Comparison of ENCODE assay signal across 13 mouse cellular contexts in the genomic region with DNA sequence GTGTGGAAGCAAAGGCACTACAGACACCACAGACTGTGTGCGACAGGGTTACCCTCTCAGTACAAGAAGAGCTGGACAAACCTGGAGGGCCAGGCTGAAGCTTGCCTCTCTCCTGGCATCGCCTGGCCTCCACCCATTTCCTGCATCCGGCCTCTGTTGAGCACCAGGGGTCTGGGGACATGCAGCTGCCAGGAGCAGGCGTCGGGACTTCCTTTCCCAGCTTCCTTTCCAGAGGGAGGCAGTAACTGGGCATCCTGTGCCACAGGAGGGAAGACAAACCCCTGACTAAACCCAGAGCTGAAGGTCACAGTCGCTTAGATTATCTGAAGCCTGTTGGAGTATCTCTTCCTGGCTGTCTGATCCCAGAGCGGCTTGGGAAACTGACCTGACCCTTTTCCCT. TPM values are rescaled to one million over a fixed set of nuclear protein-coding genes. Genes with fewer than 3 reads are reported as not detected.
A peak's percentile ranks its signal among the peaks of the same experiment; 100 is the strongest.
DNase-seq lines count a peak whose midpoint lies in the region; ATAC-seq lines count a peak whose summit lies in the region.
"Had no signal": no experiment of that assay in that cellular context is flagged by ENCODE, and none has a peak within 500 bp of the region (broad histone marks: within the 10 kb centered on the region; RNA-seq: fewer than 3 reads in every experiment).

No protein-coding gene starts in this region.

- no peak overlapping the region for H3K9ac ChIP-seq in forebrain, embryonic 11.5 days (ENCODE audit: low read length)
- H3K9ac ChIP-seq: hindbrain, embryonic 15.5 days; limb, embryonic 13.5 days; neural tube, embryonic 12.5 days had no signal

- no peak overlapping the region for H3K4me2 ChIP-seq in forebrain, embryonic 11.5 days (ENCODE audit: low read depth, low read length, severe bottlenecking)
- H3K4me2 ChIP-seq: hindbrain, embryonic 15.5 days; limb, embryonic 13.5 days; neural tube, embryonic 12.5 days had no signal

- H3K36me3 ChIP-seq in megakaryocyte, embryonic 14.5 days (replicated peaks; ENCODE audit: low read length): no peaks in the 10 kb centered on the region
- H3K36me3 ChIP-seq in forebrain, embryonic 11.5 days (ENCODE audit: control insufficient read depth, insufficient read depth, low read length): no peaks in the 10 kb centered on the region
- H3K36me3 ChIP-seq: hindbrain, embryonic 15.5 days; limb, embryonic 13.5 days; neural tube, embryonic 12.5 days had no signal

- H3K27ac ChIP-seq in forebrain, embryonic 11.5 days (ENCODE audit: low read depth, low read length): no peak overlapping the region
- H3K27ac ChIP-seq: hindbrain, embryonic 15.5 days; neural tube, embryonic 12.5 days; stomach, postnatal 0 days had no signal

- no peaks in the 10 kb centered on the region for H3K9me3 ChIP-seq in megakaryocyte, embryonic 14.5 days
- no peaks in the 10 kb centered on the region for H3K9me3 ChIP-seq in forebrain, embryonic 11.5 days (ENCODE audit: control insufficient read depth, low read length)
- H3K9me3 ChIP-seq: hindbrain, embryonic 15.5 days; limb, embryonic 13.5 days; neural tube, embryonic 12.5 days had no signal

- peaks cover 30% of the 10 kb centered on the region for H3K4me1 ChIP-seq in megakaryocyte, embryonic 14.5 days
- H3K4me1 ChIP-seq in forebrain, embryonic 11.5 days (replicated peaks; ENCODE audit: control insufficient read depth, insufficient read depth, low read length): no peaks in the 10 kb centered on the region
- H3K4me1 ChIP-seq: limb, embryonic 13.5 days; neural tube, embryonic 12.5 days had no signal

- H3K4me3 ChIP-seq in megakaryocyte, embryonic 14.5 days (replicated peaks): peak overlapping the region; percentile 7
- H3K4me3 ChIP-seq in forebrain, embryonic 11.5 days (ENCODE audit: low read depth, low read length): no peak overlapping the region
- H3K4me3 ChIP-seq: hindbrain, embryonic 15.5 days; limb, embryonic 13.5 days; neural tube, embryonic 12.5 days had no signal

- 77% methylated on average over 7 of the region's 7 CpGs for WGBS in forebrain, embryonic 11.5 days

- peaks cover 6% of the 10 kb centered on the region for H3K27me3 ChIP-seq in megakaryocyte, embryonic 14.5 days (replicated peaks)
- no peaks in the 10 kb centered on the region for H3K27me3 ChIP-seq in forebrain, embryonic 11.5 days (ENCODE audit: control insufficient read depth, insufficient read depth, low read length)
- H3K27me3 ChIP-seq: hindbrain, embryonic 15.5 days; limb, embryonic 13.5 days; neural tube, embryonic 12.5 days had no signal

- DNase-seq in heart, postnatal 4 days: peak; percentile 41
- DNase-seq in kidney, postnatal 14 days: peak; percentile 64
- DNase-seq in lung, postnatal 36 days: peak; percentile 84
- no peak for DNase-seq in right cerebral cortex, postnatal 36 days (ENCODE audit: low spot score in 2 of 2)
- DNase-seq in forebrain, embryonic 11.5 days (ENCODE audit: low spot score): no peak
- DNase-seq: right cerebral cortex, postnatal 14 days had no signal

- no peak for ATAC-seq in megakaryocyte, adult 5-6 weeks (ENCODE audit: poor library complexity, severe bottlenecking)
- no peak for ATAC-seq in forebrain, embryonic 11.5 days (replicated peaks; ENCODE audit: low FRiP score)

RNA-seq across cellular contexts. Expression of gene Olfml2a, which starts 15.8 kb away (rescaled TPM):
- not detected in 2 replicates for polyA plus RNA-seq in megakaryocyte, embryonic 14.5 days (2012; ENCODE audit: insufficient read depth, low replicate concordance)
- total RNA-seq in megakaryocyte, adult 5-6 weeks (2015): 0.02 and 0.11 TPM in 2 replicates
- total RNA-seq in megakaryocyte, adult 5-6 weeks (2017): not detected in 2 replicates
- 10 to 100 TPM; 18.3 to 18.5 TPM for total RNA-seq in heart, postnatal 4 days (2021)
- 2.6 TPM in 2 replicates for polyA plus RNA-seq in forebrain, embryonic 11.5 days (2014; fragmentation: Nextera tagmentation; extraction: Ambion mirVana)
- total RNA-seq: megakaryocyte-erythroid progenitor cell, adult 5-6 weeks had no signal

RNA-seq across cellular contexts. Expression of gene Nr6a1, which starts 20.1 kb away (rescaled TPM):
- 0.25 TPM in 1 of 2 replicates, not detected in the other for polyA plus RNA-seq in megakaryocyte, embryonic 14.5 days (2012; ENCODE audit: insufficient read depth, low replicate concordance)
- 0.34 and 0.51 TPM in 2 replicates for total RNA-seq in megakaryocyte, adult 5-6 weeks (2015)
- total RNA-seq in megakaryocyte, adult 5-6 weeks (2017): 0.92 and 3.7 TPM in 2 replicates
- total RNA-seq in heart, postnatal 4 days (2021): 1 to 10 TPM; 2.1 to 2.6 TPM
- 2.9 and 3.1 TPM in 2 replicates for polyA plus RNA-seq in forebrain, embryonic 11.5 days (2014; fragmentation: Nextera tagmentation; extraction: Ambion mirVana)

RNA-seq across cellular contexts. Expression of gene Wdr38, which starts 49.7 kb away (rescaled TPM):
- polyA plus RNA-seq in megakaryocyte, embryonic 14.5 days (2012; ENCODE audit: insufficient read depth, low replicate concordance): 0.44 TPM in 1 of 2 replicates, not detected in the other
- 0.29 and 0.34 TPM in 2 replicates for total RNA-seq in megakaryocyte, adult 5-6 weeks (2015)
- 0.16 and 0.84 TPM in 2 replicates for total RNA-seq in megakaryocyte, adult 5-6 weeks (2017)
- total RNA-seq in heart, postnatal 4 days (2021): under 1 TPM; 0.11 to 0.17 TPM
- polyA plus RNA-seq in forebrain, embryonic 11.5 days (2014; fragmentation: Nextera tagmentation; extraction: Ambion mirVana): 1.5 and 1.8 TPM in 2 replicates

RNA-seq across cellular contexts. Expression of gene Arpc5l, which starts 57.6 kb away (rescaled TPM):
- 83.7 and 123 TPM in 2 replicates for polyA plus RNA-seq in megakaryocyte, embryonic 14.5 days (2012; ENCODE audit: insufficient read depth, low replicate concordance)
- 65.4 and 69.5 TPM in 2 replicates for total RNA-seq in megakaryocyte, adult 5-6 weeks (2015)
- 38.7 and 49.5 TPM in 2 replicates for total RNA-seq in megakaryocyte, adult 5-6 weeks (2017)
- total RNA-seq in heart, postnatal 4 days (2021): 10 to 100 TPM; 51.9 to 55.6 TPM
- 146 and 147 TPM in 2 replicates for polyA plus RNA-seq in forebrain, embryonic 11.5 days (2014; fragmentation: Nextera tagmentation; extraction: Ambion mirVana)

RNA-seq across cellular contexts. Expression of gene Rpl35, which starts 57.9 kb away (rescaled TPM):
- 34.1 and 180 TPM in 2 replicates for polyA plus RNA-seq in megakaryocyte, embryonic 14.5 days (2012; ENCODE audit: insufficient read depth, low replicate concordance)
- 377 and 387 TPM in 2 replicates for total RNA-seq in megakaryocyte, adult 5-6 weeks (2015)
- total RNA-seq in megakaryocyte, adult 5-6 weeks (2017): 757 and 843 TPM in 2 replicates
- 100 to 1,000 TPM; 455 to 469 TPM for total RNA-seq in heart, postnatal 4 days (2021)
- 901 and 1,011 TPM in 2 replicates for polyA plus RNA-seq in forebrain, embryonic 11.5 days (2014; fragmentation: Nextera tagmentation; extraction: Ambion mirVana)

Comparison
In these comparisons a context has a peak if more than half of its experiments do, and no peak if none do; other contexts are left out.
1. DNase-seq: peak in heart, postnatal 4 days (single experiment), kidney, postnatal 14 days (single experiment) and lung, postnatal 36 days (single experiment); none in right cerebral cortex, postnatal 36 days (0 of 2) and forebrain, embryonic 11.5 days (single experiment).
2. RNA of gene Olfml2a, which starts 15.8 kb away (total RNA-seq): 18.3 to 18.5 TPM in heart, postnatal 4 days; 0.02 to 0.11 TPM in megakaryocyte, adult 5-6 weeks; every median in the first group is over 10 times any median in the second.